Mouse (Mus musculus) thymus, postnatal 4 days (tissue): Measurements from ENCODE around the gene Gng8.

Experiments used
- DNase-seq: peaks from one replicate; pipeline ENCODE4 v3.0.0; 2021

Gng8 gene

DNA sequence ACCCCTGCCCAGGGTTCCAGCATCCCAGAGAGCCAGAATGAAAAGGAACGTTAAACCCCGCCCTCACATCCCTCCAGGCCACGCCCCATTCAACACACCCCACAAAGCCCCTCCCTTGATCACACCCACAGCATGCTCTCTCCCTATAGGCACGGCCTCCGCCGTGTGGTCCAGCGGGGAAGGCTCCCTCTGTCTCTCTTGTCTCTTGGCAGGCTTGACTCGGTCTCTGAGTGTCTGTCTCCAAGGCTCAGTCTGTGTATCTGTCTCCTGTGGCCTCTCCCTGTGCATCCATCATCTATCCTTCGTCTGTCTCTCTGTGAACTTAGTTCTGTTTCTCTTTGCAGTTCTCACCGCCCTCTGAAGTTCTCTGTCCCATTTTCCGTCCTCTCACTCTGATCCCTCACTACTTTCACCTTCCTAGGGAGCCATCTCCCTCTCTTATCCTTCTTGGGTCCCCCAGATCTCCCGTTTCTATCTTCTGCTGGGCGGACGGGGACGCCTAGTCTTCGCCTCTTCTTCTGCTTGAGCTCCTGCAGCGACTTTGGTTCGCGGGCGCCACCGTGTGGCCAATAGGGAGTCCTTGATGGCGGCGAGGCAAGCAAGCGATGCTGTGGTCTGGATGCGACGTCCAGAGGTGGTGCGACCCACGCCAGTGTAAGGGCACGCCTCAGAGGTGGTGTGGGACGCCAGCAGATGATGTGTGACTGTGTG, at the start of gene Gng8:
TSS of gene Gng8 (plus strand) at position 146 of the 711 bp plus-strand sequence.
- DNase-seq: peak; percentile 92

DNA sequence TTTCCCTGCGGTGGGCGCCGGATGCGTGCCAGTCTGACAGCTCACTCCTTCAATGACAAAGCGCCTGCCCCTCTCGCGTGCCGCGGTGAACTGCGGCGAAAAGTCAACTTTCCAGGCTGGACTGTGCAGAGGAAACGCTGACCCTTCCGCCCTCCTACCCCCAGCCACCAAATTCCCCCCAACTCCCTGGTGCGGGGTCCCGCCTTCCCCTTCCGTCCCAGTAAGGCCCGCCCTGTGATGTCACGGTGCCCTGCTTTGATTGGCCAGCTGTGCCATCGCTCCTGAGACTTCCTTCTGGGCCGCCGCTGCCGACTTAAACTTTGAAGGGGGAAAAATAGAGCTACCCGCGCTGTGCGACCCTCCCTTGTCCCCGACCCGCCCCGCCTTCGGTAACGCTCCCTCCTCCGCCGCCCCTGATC, 48.9 kb upstream of the Gng8 start, which contains the start of gene Prkd2:
TSS of gene Prkd2 (plus strand) at position 258 of the 419 bp plus-strand sequence.
- DNase-seq: peak; percentile 95

DNA sequence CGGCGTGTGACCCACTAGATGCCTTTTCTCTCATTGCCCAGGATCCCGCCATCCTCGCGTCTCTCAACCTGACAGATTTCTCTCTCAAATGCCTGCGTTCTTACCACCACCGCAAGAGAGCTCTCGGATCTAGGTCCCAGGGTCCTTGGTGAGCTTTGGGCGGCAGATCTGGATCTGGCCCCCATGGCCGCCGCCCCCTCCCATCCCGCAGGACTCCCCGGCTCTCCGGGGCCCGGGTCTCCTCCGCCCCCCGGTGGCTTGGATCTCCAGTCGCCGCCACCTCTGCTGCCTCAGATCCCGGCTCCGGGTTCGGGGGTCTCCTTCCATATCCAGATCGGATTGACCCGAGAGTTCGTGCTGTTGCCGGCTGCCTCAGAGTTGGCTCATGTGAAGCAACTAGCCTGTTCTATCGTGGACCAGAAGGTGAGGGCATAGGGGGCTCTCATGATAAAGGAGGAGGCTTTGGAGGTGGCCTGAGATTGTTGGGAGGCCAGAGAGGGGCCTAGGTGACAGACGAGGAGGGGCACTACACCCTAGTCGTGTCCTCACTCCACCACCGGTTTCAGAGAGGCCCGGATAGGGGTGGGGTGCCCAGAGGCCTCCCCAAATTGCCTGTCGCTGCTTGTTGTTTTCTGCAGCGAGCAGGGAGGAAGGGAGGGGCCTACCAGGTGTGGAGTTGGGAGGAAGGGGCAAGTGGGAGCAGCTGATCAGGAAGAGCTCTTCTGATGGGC, 48.0 kb upstream of the Gng8 start:
- DNase-seq: peak; percentile 81

DNA sequence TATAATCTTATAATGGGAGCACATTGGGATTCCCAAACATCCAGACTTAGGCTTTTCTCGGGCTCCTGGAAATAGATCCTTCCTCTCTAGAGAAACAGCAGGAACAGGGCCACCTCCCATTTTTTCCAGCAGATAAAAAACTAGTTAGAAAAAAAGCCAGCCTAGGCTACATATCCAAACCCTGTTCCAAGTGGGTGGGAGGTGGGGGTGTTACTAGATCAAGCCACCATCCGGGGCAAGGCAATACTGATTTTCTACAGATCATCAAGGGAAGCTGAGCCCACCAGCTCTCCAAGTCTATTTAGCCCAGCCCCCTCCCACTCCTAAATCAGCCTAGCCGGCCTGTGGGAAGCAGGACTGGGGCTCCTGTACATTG, 46.9 kb upstream of the Gng8 start:
- DNase-seq: no peak

DNA sequence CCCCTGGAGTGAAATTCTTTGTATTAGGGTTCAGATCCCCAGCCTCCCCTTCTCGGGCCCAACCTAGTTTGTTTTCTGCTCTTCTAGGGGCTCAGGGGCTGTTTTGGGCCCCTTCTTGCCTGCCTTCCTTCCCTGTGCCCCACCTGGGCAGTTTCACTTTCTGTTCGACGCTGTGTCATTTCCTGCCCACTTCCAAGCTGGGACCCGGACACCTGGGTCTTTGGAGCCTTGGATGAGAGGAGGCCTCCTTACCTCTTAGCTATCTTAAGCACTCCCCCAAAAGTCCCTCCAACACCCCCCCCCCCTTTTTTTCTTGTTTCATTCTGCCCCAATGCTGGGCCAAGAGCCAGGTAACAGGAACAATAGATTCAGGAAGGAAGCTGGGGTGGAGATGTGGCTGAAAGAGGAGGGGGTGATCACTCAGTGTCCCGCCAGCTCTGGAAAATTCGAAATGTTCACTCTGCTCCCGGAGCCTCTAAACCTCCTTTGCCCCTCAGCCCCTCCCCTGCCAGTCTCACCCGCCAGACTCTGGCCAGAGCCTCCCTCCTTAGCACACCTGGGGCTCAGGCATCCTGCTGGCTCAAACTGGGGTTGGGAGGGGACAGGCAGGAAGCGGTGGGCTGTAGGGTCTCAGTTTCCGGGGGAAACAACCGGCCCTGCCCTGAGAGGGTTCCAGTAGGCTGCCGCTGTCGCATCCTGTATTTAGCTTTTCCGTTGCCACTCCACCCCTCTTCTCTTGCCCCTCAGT, 46.3 kb upstream of the Gng8 start:
- peak; percentile 79 for DNase-seq

DNA sequence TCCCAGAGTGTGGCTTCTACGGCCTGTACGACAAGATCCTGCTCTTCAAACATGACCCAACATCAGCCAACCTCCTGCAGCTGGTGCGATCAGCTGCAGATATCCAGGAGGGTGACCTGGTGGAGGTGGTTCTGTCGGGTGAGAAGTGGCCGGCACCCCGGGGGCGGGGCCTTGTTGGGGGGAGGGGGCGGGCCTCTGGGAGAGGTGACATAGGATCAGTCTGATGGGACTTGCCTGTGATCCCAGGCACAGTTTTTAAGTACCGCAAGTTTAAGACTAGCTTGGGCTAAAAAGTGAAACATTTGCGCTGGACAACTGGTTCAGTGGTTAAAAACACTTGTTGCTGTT, 45.8 kb upstream of the Gng8 start:
- DNase-seq: no peak

DNA sequence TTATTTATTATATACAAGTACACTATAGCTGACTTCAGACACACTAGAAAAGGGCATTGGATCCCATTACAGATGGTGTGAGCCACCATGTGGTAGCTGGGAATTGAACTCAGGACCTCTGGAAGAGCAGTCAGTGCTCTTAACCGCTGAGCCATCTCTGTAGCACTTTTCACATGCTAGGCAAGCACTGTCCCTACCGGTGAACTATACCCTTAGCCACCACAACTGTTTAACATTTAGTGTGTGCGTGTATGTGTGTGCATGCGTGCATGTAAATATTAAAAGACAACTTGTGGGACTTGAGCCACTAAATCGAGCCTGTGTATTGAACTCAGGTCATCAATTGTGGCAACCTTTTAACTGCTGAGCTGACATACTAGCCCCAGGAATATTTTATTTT, 44.8 kb upstream of the Gng8 start:
- peak; percentile 6 for DNase-seq

DNA sequence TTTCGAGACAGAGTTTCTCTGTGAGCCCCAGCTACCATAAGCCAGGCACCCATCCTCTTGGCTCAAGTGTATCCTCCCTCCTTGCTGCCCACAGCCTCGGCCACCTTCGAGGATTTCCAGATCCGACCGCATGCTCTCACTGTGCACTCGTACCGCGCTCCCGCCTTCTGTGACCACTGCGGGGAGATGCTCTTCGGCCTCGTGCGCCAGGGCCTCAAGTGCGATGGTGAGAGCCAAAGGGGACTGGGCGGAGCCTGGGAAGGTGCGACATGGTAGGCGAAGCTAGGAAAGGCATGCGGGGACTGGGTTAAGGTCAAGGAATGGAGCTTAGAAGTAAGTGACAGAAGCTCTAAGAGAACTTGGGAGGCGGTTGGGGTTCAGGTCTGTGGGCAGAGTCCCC, 44.1 kb upstream of the Gng8 start:
- peak; percentile 27 for DNase-seq

DNA sequence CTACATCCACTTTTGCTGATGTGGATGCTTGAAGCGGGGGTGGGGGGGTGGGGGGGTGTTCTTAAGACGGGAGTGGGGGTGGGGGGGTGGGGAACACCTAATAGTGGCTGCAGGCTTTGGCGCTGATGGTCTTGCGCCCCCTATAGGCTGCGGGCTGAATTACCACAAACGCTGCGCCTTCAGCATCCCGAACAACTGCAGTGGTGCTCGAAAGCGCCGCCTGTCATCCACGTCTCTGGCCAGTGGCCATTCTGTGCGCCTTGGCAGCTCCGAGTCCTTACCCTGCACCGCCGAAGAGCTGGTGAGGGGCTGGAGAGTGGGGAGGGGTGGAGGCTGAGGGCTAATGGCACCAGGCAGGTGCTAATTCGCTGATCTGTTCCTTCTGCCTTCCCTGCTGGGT, 43.0 kb upstream of the Gng8 start:
- peak; percentile 76 for DNase-seq

DNA sequence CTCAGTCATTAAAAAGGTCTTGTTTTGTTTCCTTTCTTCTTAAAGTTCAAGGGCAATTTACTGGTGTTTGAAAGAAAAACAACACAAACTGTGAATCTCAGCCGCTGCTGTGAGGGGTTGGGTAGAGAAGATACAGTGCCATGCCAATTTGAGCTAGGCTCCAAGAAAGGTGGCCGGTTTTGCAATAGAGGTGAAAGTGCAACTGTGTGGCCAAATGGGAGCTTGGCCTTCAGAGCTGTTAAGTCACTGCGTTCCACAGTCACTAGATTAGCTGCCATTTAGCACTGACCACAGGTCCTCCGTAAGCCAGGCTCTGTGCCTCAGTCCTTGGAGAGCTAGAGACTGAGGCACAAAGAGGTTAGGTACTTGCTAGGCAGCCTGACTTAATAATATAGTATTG, 40.0 kb upstream of the Gng8 start:
- DNase-seq: no peak

DNA sequence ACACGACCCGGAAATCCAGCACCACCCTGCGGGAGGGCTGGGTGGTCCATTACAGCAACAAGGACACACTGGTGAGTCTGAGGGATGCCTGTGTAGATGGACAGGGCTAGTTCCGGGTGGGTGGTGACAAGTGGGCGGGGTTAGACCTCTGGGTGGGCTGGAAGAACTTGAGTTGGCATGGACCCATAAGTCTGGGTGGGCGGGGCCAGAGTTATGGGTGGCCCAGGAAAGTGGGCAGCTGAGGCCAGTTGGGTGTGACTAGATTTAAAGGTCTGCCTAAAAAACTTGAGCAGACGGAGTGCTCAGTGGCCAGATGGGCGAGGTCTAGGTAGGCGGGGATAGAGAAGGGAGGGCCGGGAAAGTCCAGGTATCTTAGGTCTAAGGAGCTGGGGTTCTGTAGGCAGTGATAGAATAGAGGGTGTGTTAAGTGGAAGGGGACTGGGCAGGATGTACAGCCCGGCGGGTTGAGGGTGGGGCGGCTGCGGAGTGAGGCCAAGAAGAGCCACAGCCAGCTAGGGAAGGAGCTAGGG, 38.2 kb upstream of the Gng8 start:
- peak; percentile 28 for DNase-seq

DNA sequence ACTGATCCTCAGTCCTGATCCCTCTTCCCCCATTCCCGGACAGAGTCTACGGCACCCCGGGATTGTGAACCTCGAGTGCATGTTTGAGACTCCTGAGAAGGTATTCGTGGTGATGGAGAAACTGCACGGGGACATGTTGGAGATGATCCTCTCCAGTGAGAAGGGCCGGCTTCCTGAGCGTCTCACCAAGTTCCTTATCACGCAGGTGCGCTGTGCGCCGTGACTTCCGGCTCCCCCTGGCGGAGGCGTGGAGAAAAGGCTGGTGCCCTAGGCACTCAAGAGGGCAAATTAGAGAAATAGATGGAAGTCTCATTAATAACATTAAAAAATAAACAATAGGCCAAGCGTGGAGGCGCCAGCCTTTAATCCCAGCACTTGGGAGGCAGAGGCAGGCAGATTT, 33.2 kb upstream of the Gng8 start:
- peak; percentile 81 for DNase-seq

DNA sequence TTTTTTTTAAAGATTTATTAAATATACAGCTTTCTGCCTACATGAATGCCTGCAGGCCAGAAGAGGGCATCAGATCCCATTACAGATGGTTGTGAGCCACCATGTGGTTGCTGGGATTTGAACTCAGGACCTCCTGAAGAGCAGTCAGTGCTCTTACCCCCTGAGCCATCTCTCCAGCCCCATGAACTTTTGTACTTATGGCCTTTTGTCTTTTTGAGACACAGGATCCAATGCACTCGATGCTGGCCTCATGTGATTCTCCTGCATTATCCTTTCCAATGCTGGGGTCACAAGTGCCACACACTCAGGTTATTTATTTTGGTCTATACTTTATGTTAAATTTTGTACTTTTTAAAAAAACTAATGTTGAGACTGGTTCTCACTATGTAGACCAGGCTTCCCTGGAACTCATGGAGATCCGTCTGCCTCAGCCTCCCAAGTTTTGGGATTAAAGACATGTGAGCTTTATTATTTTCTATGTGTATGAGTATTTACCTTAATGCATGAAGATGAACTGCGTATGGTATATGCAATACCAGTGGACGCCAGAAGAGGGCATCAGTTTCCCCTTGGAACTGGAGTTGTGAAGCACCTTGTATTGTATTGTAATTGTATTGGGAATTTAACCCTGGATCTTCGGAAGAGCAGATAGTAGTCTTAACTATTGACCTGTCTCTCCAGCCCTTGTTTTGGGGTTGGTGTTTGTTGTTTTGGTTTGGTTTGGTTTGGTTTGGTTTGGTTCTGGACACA, 31.5 kb upstream of the Gng8 start:
- DNase-seq: peak; percentile 81

DNA sequence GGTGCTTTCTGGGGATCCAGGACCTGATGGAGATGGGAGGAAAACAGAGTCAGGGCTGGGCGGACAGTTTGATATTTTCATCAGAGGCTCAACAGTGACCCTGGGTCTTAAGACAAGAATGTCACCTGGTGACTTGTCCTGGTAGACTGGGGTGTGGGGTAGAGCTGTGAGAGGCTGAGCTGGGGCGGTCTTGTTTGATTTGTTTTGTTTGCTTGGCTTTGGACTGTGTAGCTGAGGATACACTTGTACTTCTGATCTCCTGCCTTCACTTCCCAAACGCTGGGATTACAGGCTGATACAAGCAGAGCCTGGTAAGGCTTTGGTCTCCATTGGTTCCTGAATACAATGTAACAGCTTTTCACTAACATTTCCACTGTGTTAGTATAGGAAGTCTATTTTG, 24.1 kb upstream of the Gng8 start:
- DNase-seq: no peak

DNA sequence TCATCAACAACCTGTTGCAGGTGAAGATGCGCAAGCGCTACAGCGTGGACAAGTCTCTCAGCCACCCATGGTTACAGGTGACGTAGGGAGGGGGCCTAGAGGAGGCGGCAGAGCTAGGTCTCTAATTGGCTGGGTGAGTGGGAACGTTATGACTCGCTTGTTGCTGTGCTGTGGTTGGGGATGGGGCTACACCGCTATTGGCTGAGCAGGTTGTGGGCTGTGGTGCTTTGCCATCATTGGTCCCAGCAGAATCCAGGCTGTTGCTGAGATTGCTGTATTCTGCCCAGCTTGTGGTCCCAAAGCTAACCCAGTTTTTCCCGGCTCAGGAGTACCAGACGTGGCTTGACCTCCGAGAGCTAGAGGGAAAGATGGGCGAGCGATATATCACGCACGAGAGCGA, 22.1 kb upstream of the Gng8 start:
- no peak for DNase-seq

DNA sequence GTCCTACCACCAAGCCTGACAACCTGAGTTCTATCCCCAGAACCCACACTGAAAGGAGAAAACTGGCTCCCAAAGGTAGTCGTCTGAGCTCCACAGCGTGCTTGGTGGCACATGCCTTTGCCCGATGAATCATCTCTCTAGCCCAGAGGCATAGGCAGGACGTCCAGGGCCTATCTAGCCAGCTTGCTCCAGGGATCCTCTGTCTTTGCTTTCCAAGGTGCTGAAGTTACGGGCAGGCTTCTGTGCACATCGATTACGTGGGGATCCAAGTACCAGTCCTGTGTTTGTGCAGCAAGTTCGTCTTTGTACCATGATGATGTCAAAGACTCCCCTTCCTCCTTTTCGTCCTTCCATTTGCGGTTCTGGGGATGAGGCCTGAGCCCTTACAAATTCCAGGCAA, 20.0 kb upstream of the Gng8 start:
- DNase-seq: no peak

DNA sequence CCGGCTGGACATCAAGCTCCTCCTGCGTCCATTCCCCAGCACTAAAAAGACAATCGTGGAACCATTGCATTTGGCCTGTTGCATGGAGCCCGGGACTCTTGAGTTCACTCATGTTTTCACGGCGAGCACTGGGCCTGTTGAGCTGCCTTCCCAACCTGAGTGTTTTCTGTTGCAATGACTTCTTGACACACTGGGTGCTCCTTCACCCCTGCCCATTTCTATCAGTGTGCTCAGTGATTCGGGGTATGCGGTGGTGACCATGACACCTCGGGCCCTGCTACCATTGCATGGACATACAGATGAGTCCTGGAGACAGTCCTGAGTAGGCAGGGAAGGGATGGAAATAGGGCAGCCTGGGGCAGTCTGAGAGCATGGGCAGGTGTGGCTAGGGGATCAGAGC, 19.1 kb upstream of the Gng8 start:
- no peak for DNase-seq

DNA sequence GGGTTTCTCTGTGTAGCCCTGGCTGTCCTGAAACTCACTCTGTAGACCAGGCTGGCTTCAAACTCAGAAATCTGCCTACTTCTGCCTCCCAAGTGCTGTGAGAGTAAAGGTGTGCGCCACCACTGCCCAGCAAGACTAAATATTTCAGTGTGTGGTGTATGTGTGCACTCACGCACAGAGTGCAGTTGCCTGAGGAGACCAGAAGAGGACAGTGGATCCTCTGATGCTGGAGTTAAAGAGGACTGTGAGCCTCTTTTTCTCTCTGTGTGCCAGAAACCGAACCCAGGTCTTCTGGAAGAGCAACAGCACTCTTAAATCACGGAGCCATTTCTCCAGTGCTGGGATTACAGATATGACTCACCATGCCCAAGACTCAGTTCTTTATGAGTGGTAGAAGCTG, 18.2 kb upstream of the Gng8 start:
- no peak for DNase-seq

DNA sequence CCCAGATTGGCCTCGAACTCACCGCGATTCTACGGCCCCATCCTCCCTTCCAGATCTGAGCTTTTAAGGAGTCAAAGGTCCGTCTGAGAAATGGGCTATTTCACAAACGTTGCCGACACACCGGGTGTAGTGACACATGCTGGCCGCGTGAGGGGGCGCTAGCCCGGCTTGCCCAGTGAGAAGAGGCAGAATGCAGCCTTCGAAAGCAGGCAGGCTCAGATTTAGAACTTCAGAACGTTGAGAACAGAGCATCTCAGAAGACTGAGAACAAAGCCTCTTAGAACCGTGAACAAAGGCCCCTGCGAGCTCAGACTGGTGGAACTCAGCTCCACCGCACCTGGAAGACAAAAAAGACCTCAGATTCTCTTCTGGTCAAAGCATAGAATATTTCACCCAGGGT, 17.4 kb upstream of the Gng8 start:
- peak; percentile 88 for DNase-seq

DNA sequence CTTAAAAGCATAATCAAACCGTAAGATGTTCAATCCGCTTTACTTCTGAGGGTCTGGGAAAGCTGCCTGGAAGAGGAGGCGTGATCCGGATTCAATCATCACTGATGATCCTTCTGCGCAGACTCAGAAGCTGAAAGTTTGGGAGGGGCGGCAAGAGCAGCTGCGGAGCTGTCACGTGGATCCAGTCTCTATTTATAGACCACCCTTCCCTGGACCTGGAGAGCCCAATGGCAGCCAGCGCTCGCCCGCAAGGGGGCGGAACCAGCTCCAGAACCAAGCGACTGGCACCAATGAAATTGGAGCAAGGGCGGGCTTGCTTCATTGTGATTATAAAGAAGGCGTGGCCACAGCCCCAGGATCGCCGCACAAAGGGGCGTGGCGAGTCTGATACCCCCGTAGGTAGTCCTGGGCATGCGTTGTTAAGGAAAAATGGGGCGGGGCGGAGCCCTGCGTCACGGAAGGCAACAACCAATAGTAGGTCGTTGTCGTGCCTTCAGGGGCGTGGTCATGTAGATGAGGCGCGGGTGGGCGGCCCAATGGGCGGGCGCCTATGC, 16.8 kb upstream of the Gng8 start:
- DNase-seq: peak; percentile 98

DNA sequence AGATGAGACGGTGACA, 16.5 kb upstream of the Gng8 start, which contains the start of gene Dact3:
TSS of gene Dact3 (plus strand) at position 8 of the 16 bp plus-strand sequence.
- DNase-seq: no peak

DNA sequence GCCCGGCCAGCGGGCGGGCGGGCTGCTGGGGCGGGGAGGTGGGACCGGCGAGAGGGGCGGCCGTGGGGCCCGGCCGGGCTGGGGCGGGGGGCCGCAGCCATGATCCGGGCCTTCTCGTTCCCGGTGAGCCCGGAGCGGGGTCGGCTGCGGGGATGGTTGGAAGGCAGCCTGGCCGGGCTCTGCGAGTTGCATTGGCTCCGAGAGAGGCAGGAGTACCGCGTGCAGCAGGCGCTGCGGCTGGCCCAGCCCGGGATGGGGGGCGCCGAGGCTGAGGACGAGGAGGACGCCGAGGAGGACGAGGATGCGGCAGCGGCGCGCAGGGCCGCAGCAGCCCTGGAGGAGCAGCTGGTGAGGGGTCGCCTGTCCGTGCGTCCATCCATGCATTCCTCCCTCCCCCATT, 16.3 kb upstream of the Gng8 start:
- DNase-seq: no peak

DNA sequence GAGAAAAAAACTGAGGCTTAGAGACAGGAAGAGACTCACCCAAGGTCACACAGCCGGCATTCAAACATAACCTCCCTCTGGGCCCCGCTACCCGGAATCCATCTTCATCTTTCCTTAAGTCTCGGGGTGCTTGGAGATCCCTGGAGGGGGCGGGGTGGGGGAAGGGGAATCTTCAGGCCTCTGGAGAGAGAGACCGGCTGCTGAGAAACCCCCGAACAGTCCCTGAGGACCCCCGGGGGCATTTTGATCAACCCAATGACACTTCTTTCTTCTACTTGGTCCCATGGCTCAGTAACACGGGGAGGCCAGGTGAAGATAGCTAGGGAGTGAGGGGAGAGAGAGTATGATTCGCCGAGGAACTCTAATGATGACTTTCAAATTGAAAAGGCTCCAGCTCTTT, 15.6 kb upstream of the Gng8 start:
- no peak for DNase-seq
